Mouse (Mus musculus) CD4-positive, CD25-positive, alpha-beta regulatory T cell, adult 4 months (primary cell): ENCODE data around the gene Anxa1. TPM values are rescaled to one million over a fixed set of nuclear protein-coding genes. Genes with fewer than 3 reads are reported as not detected.

Experiments
- ATAC-seq: one replicate; pipeline ENCODE4 v1.8.0; 2017
- polyA plus RNA-seq, 2 experiments: library from polyadenylated mRNA; unstranded; fragments of 100-300 nt; shearing (Covaris generic); gene quantifications; one replicate each; pipeline ENCODE4 v1.2.1; 2017

The Anxa1 gene
- polyA plus RNA-seq = 10 to 100 TPM; 11.3 to 19.6 TPM

DNA sequence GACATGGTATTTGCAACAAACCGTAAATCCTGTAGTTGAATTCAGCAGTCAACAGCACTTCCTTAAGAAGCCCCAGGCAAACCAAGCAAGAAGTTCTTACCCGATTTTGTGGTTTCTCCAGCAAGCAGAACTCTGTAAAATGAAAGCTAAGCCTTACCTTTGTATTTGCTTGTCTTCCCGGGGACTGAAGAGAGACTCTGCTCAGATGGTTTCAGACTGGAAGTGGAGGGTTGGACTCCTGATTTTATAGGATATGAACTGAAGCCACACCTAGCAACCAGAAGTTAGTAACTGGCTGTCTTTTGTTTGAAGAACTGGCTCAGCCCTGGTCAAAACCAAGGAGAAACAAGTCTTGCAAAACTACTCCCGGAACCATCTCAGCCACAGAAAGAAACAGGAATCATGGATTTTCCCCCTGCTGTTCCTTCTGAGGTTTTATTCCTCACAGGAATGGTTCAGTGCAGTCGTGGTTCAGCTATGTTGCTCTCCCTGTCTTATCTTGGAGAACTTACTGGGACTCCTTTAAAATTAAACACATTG is at the start of gene Anxa1:
Gene Anxa1 (minus strand): TSS at position 490 of the 540 bp plus-strand sequence.
- ATAC-seq = no peak

DNA sequence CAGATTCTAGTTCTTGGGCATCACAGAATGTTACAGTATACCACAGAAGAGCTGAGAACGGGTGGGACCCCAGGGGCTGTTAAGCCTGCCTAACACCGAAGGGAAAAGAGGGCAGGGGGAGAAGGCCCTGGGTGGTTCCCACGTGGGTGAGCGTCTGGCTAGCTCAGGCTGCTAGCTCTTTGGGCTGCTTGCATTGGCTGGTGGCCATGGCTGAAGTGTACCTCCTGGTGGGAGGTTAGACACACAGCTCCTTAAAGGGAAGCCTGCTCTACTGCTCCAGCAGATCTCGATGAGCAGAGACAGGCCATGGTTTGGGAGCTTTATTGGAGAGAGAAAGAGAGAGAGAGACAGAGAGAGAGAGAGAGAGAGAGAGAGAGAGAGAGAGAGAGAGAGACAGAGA is 46.3 kb upstream of the Anxa1 start:
- ATAC-seq = no peak

DNA sequence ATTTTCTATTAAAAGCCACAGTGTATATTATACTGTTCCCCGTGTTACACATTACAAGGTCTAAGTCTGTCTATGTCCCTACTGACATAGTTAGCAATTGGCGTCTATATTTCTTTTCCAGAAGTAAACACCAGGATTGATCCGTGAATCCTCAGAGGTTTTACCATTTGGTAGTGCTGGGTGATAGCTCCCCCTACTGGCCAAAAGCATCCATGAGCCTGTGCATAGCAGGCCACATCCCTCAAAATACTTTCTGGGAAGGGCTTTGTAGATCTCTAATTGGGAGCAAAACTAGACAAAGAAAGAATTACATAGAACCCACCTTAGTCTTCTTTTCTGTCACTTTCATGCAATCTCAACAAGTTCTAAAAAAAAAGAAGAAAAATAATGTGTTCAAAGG is 43.8 kb upstream of the Anxa1 start:
- peak; percentile 51 for ATAC-seq

DNA sequence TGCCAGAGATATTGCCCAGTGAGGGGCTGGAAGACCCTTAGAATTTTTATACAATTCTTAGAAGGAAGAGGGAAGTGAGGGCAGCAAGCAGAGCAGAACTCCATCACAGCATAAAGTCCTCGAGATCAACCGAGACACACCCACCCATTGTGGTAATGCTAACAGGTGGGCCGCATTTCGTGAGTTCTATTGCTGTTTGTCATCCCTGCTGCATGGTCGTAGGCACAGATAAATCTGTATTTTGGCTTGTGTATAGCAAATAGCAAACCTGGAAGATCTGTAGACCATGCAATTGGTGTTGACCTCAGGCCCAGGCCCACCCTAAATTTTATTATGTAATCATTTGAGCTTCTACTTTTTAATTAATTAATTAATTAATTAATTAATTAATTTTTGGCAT is 43.2 kb upstream of the Anxa1 start:
- ATAC-seq = no peak

DNA sequence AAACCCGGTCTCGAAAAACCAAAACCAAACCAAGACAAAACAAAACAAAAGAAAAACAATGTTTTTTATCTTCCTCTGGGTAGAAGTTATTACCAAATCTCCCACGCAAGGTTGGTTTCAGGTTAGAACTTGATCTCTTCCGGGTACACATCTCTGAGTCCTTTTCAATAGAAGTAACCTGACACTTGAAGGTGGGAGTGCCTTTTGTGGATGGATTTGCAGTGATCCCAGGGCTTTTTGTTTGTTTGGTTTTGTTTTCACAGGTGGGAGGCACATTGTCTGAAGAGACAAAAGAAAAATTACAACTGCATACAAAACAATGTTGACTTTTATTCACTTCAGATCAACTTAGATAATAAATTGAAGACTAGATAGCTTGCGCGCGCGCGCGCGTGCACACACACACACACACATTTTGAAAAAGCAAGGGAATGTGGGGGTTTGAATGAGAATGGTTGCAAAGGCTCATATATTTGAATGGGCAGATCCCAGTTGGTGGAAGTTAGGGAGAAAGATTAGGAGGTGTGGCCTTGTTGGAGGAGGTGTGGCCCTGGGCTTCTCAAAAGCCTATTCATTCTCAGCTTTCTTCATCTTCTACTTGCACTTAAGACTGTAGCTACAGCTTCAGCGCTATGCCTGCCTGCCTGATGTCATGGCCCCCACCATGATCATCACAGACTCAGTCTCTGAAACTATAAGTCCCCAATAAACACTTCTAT is 35.9 kb upstream of the Anxa1 start:
- ATAC-seq = no peak

DNA sequence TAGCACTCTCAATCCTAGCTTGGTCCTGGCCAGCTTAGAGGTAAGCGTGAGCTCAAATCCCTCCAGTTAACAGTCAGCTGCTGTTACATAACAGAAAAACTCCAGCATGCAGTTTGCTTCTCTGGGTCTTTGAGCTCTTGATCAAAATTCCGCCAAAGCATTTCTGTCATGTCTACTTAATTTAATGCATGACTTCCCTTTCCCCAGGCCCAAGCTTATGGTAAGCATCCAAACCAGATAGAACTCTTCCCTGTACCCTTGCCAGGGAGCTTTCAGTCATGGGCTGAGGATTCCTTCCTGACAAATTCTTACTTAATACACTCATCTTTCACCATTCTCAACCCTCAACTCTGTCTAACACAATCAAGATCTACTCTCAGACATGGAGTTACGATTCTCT is 20.5 kb upstream of the Anxa1 start:
- ATAC-seq = no peak

DNA sequence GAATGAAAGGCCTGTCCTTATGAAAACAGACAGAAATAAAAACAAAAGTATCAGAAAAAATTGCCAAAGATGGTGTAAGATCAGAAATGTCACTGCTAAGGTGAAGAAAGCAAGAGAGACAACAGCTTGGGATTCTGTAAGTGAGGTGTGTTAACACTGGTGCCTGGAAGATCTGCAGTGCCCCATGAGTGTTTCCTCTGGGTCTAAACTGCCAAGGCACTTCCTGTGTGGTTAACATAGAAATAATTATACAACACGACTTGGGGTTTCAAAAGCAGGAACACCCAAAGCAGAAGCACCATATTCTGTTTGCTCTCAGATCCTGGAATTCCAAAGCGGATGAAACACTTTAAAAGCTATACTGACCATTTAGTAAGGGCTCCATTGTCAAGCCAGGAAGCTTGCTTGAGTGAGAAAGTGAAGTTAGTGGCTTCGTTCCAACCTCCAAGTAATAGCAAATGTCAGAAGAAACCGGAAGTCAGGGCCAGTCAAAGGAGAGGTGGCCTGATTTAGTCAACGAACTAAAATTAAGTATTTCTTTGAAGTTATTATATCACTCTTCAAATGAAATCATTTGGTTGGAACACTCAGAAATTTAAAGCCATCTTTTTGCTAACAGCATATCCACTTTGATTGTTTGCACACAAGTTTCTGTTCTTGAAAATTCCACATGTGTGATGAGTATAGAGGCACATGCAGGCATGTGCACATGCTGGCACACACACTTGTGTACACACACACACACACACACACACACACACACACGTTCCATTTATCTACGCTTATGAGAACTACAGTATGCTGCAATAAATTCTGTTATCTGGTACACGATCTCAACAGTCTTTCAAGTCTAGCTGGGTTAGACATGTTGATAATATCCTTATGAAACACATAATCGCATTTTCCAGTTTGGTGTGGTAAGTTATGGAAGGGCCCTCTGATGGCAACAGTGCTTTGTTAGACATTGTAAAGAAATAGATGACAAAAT is 19.1 kb upstream of the Anxa1 start:
- ATAC-seq = peak; percentile 74

DNA sequence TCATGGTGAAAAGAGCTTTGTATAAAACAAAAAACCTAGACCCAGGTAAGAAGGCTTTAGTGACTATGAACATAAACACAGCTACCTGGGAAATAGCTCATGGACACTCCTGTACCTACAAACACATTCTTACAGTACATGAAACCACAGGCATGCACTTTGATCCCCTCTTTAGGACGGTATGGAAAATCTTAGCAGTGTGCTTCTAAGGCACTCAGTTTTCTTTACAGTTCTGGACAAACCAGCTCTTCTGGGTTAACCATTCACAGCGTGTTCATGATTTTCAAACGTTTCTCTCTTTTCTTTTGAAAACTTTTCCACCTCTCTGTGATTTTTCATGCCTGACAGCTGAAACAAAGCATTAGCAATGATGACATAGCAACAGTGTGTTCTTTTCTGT is 15.7 kb upstream of the Anxa1 start:
- ATAC-seq = no peak

DNA sequence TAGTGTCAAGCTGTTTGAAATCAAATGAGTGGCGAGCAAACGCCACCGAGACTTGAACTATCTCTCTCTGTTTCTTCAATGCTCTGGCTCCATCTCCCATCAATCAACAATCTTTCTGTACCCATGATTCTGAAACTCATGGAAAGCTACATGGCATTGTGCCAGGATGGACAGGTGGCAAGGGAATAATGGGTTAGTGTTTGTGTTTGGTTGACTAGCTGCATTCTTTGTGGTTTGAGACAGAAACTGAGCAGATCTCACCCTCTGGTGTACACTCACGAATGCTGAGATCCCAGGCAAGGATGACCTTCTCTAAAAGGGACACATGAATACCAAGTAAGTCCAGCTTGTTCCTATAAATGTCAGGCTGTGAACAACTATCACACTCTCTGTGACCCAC is 14.3 kb upstream of the Anxa1 start:
- no peak for ATAC-seq

DNA sequence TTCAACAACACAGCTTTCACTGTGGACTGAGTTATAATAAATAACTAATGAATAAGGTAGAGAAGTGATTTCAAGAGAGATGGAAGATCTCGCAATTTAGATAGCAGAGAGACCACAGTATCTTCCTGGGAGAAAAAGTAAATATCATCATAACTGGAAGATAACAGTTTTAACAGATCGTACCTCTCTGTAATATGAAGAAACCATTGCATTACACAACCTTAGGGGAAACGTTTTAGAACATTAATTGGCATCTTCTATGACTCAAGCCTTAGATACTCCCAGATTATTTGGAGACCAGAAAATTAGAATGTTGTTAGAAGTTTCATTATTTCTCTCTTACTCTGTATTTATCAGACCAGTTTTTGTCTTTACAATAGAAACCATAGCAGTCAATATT is 13.0 kb upstream of the Anxa1 start:
- ATAC-seq = no peak

DNA sequence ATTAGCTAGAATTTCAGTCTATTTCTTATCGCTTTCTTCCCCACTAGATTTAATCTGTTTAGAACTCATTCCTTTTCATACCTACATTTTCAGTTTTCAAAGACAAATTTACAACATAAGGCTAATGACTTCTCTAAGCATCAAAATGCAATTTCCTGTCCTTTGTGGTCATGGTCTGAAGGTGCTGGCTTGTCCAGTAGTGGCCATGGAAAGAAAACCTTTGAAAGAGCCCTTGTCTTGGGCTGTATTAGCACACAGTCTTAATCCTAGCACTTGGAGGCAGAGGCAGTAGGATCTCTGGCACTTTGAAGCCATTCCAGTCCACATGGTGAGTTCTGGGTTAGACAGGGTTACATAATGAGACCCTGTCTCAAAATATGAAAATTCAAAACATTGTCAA is 12.5 kb upstream of the Anxa1 start:
- no peak for ATAC-seq

DNA sequence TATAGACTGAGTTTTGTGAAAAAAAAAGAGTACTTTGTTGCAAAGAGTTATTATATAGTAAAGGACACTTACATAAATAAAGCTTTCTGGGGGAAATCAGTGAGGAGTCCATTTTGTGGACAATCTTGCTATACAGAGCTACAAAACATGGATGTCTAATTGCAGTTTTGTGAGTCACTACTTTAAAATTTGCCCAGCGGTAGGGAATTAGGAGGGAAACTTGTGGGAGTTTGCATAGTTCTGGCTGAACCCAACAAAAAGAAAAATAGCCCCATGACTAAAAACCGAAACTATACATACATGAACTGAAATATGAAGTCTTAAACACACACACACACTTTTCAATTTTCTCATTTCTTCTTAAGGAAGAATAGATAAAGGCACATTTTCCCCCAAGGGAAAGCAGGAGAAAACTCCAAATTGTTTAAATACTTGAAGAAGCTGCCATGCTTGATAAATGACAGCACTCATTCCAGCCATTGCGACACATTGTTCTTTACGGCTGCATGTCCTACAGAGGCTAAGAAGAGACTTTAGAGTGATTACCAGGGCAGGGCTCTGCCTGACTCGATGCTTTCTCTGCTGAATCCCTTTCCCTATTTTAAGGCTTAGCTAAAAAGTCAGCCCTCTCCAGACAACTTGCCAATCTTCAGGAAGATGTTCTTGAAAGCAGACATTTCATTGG is 11.9 kb upstream of the Anxa1 start:
- no peak for ATAC-seq

DNA sequence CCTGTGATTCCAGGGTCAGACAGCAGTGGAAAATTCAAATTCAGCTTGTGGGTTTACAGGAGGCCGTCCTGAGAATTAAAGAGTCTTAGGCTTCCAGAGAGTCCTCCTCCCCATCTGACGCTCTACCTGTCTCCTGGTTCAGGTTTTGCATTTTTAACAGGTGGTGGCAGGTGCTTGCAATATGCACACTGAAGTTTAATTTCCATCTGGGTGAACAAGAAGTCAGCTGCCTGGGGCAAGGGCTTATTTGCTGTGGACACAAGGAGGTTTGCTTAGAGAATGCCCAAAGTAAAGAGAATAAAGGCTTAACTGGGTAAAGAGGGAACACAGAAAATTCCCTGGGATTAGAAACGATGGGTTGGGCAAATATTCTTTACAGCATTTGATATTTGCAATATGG is 11.2 kb upstream of the Anxa1 start:
- no peak for ATAC-seq

DNA sequence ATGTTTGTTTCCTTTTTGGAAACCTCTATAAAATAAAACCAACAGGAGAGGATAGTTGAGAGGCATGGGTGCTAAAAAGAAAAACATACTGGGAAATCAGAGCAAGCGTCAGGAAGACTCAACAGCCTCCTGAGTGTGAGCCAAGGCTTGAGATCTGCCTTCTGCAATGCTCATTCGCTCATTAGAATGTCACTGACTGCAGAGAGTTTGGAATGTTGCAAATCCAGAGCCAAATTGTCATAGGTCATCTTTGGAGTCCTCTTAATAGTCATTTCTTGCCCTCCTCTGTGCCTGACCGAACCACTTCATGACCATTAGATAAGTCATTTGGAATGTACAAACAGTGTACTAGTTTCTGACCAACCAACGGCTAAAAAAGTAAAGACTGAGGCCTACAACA is 8.4 kb upstream of the Anxa1 start:
- ATAC-seq = no peak

DNA sequence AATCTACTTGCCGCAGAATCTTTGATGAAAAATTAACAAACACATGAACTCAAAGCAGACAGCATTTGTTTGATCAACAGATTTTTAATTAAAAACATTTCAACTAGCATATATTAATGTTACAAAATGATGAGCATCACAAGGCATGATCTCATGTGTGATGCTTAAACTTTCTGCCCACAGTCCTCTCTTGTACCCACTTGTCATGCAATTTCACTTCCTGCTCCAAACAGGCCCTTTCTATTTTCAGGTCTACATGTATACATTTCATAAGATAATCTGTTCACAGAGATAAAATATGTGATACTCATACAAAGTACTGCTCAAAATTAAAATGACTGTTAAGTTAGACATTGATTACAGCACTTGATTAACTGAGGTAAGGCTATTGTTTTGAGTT is 6.3 kb upstream of the Anxa1 start:
- no peak for ATAC-seq

DNA sequence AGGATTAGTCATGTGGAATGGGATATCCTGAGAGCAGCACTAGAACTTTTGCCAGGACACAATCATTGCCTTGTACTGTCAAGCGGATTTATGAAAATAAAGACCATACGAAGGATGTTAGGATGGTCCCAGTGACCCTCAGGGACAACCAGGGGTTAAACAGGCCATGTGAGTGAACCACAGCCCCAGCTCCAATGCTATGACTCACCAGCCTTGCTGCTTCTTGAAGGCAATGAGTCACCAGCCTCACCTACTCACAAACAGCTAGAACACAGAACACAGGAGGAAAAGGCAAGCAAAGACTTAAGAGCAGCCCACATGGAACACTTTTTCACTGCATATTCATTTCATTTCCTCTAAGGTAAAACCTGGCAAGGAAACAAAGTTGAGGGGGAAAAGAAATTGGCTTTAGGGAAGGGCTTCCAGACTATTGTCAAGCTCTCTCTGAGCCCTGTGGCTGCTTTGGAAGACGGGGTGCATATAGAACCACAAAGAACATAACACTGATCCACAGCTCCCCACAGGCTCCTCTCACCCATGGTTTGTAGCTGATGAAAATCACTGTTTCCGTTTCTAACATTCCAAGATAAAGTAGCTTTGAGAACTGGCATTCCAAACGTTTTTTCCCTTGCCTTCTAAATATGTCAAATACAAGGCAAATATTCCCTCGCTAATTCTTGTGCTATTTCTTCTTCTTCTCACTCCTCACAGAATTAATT is 3.0 kb upstream of the Anxa1 start:
- no peak for ATAC-seq

DNA sequence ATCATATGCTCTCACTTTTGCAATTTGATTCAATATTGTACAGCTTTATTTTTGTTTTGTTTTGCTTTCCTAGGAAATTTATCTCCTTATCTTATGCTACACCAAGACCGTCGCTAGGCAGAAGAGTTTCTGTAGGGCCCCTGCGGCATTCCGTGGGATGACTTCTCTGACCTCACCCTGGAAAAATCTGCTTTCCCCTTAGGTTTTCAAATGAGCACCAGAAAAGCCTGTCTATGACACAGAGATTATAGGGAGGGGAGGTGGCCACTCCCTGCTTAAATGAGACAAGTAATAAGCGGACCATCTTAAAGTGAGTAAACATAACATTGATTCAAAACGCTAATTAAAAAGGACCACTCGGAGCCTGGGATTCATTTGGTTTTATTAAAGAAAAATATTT is 1.0 kb downstream of the Anxa1 start:
- ATAC-seq = no peak

DNA sequence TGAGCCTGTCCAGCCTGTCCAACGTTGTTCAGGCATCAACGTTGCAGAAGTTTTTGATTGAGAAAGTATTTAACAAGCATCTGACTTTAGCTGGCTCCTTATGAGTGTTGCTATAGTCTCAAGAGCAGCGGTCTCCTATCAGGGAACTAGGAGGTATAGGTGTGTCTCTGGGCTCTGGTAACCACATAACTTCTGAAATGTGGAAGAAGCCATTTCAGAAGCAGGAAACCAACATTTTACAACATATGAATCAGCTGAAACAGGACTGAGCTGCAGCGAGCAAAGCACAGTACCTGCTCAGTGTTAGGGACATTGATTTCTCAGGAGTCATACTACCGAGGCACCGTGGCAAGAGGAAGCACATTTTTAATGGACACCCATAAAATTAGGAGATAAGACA is 1.5 kb downstream of the Anxa1 start:
- no peak for ATAC-seq

DNA sequence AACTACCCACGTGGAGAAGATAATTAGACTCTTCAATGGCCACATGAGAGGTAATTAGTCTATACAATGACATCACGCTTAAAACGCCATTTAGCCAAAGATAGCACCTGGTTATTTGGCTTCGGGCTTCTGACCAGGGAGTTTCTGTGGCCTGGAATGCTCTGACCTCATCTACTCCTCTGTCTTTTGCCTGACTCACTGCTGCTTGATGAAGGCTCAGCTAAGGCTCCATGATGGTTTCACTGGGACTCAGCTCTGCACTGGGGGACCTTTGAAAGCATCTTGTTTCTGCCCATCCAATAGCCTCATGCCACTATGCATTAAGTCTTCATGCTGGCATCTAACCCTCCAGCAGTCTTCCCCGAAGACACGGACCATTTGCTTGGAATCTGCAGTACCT is 2.5 kb downstream of the Anxa1 start:
- ATAC-seq = no peak

DNA sequence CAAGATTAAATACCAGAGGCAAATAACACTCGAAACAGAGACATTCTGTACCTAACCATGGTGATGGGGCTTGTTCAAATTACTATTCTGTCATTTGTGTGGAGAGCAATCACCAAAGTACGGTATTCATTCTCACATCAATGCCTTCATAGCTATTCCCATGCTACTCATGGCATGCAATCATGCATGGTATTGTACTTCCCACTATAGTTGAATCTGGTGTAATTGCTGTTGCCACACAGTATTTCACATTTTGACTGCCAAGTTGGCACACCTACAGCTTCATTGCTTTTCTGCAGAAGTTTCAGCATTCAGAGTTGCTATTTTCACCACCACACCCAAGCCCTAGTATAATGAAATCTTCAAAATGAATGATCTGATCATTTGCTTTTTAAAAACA is 4.4 kb downstream of the Anxa1 start:
- no peak for ATAC-seq

DNA sequence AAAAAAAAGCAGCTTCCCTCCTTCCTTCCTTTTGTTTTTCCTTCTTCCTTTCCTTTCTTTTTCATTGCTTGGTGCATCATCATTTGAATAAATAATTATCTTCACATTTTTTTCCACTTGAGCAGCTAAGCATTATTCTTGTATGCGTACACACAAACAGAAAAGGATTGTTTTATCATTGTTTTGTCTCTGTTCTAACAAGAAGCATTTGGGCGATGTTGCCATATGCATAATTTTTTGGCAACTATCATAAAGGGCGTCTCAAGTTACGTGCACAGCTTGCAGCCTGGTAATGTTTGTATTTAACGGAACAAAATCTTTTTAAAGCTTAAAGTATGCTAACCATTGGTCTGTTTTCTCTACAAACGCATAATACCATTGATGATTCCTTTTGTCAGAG is 5.1 kb downstream of the Anxa1 start:
- no peak for ATAC-seq

DNA sequence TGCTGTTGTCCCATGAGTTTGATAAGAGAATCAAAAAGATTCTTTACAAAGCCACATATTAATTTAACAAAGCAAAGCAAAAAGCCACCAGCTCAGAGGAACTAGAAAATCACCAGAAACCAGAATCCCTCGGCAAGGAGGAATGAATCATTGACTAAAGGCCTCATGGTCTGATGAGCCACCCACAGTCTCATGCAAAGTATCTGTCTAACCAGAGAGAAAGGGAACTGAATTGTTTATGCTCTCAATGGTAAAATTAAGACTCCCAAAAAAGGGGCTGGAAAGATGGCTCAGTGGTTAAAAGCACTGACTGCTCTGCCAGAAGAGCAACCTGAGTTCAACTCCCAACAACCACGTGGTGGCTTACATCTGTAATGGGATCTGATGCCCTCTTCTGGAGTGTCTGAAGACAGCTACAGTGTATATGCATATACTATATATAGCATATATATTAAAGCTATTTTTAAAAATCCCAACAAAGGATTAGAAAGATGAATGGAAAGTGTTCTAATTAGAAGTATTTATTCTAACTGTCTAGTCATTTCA is 9.5 kb downstream of the Anxa1 start:
- ATAC-seq = no peak
